ENCODE assay signal across 11 mouse cellular contexts in the genomic region with DNA sequence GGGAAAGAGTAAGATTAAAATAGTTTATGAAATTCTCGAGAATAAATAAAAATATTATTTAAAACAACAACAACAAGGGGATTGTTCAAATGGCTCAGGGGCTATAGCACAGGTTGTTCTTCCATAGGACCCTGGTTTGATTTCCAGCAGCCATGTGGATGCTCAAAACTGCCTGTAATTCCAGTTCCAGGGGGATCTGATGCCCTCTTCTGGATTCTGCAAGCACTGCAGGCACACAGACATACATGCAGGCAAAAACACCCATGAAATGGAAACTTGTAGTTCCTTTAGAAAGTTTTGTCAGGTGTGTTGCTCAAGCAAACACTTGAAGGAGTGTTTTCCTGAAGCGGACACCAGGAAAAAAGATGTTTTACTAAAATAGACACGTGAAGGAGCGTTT. TPM values are rescaled to one million over a fixed set of nuclear protein-coding genes. Genes with fewer than 3 reads are reported as not detected.
DNase-seq lines count a peak whose midpoint lies in the region; ATAC-seq and TF ChIP-seq lines count a peak whose summit lies in the region.
"Had no signal": no experiment of that assay in that cellular context is flagged by ENCODE, and none has a peak within 500 bp of the region (broad histone marks: within the 10 kb centered on the region; RNA-seq: fewer than 3 reads in every experiment).

No protein-coding gene starts in this region.

- peaks cover 4% of the 10 kb centered on the region; the same call in 1 of the 2 replicates for H3K4me1 ChIP-seq in limb, embryonic 15.5 days
- H3K4me1 ChIP-seq in limb, embryonic 10.5 days = no peaks in the 10 kb centered on the region
- H3K4me1 ChIP-seq in ES-E14 (ENCODE audit: control insufficient read depth in 2 of 2, insufficient read depth in 2 of 2, low read length in 2 of 2, poor library complexity in 1 of 2) = no peaks in the 10 kb centered on the region
- H3K4me1 ChIP-seq: embryonic facial prominence, embryonic 10.5 days; stomach, embryonic 15.5 days had no signal

- H3K9me3 ChIP-seq in limb, embryonic 15.5 days = no peaks in the 10 kb centered on the region
- no peaks in the 10 kb centered on the region for H3K9me3 ChIP-seq in limb, embryonic 10.5 days (replicated peaks)
- peaks cover 9% of the 10 kb centered on the region for H3K9me3 ChIP-seq in ES-E14 (ENCODE audit: control insufficient read depth, insufficient read depth, low read depth, low read length)
- H3K9me3 ChIP-seq: embryonic facial prominence, embryonic 10.5 days; stomach, embryonic 15.5 days had no signal

- H3K4me2 ChIP-seq in limb, embryonic 15.5 days = no peak overlapping the region
- H3K4me2 ChIP-seq: stomach, embryonic 15.5 days had no signal

- in situ Hi-C loops in ES-E14 (cut with MboI; ENCODE audit: low sequenced_read_pairs in 2 of 2, unreplicated experiment in 2 of 2) = no loop called here

- no peaks in the 10 kb centered on the region for H3K27me3 ChIP-seq in limb, embryonic 15.5 days
- H3K27me3 ChIP-seq in limb, embryonic 10.5 days (ENCODE audit: low read depth, poor library complexity, severe bottlenecking) = no peaks in the 10 kb centered on the region
- H3K27me3 ChIP-seq: stomach, embryonic 15.5 days had no signal

- ATAC-seq in limb, embryonic 15.5 days (ENCODE audit: insufficient number of reproducible peaks, low FRiP score, low TSS enrichment, low read depth) = no peak
- ATAC-seq: midbrain, embryonic 16.5 days had no signal

- peak; percentile 30 to 41 for DNase-seq in cerebellum, postnatal 14 days
- DNase-seq in cerebellum, adult 9-11 months = no peak
- DNase-seq in limb, embryonic 10.5 days (ENCODE audit: low spot score) = no peak
- peak; percentile 36 for DNase-seq in ES-E14 (ENCODE audit: low read depth, low spot score)
- DNase-seq in lung, postnatal 36 days = peak; percentile 27
- no peak for DNase-seq in left cerebral cortex, adult 11 months (ENCODE audit: low spot score)
- no peak for DNase-seq in right cerebral cortex, postnatal 36 days (ENCODE audit: low spot score in 2 of 2)

- no peaks in the 10 kb centered on the region for H3K36me3 ChIP-seq in limb, embryonic 15.5 days
- no peaks in the 10 kb centered on the region for H3K36me3 ChIP-seq in limb, embryonic 10.5 days
- H3K36me3 ChIP-seq in ES-E14 (ENCODE audit: control insufficient read depth, insufficient read depth, low read length, poor library complexity, severe bottlenecking) = no peaks in the 10 kb centered on the region
- H3K36me3 ChIP-seq: embryonic facial prominence, embryonic 10.5 days; stomach, embryonic 15.5 days had no signal

- 64% methylated on average over 4 of the region's 4 CpGs for WGBS in limb, embryonic 15.5 days
- WGBS in limb, embryonic 10.5 days = 71% methylated on average over 4 of the region's 4 CpGs

- no peak overlapping the region for H3K4me3 ChIP-seq in limb, embryonic 15.5 days
- no peak overlapping the region for H3K4me3 ChIP-seq in limb, embryonic 10.5 days
- H3K4me3 ChIP-seq in ES-E14 (ENCODE audit: insufficient read depth in 1 of 2, low read depth in 1 of 2, low read length in 2 of 2, poor library complexity in 1 of 2, severe bottlenecking in 1 of 2) = no peak overlapping the region
- H3K4me3 ChIP-seq: embryonic facial prominence, embryonic 10.5 days; stomach, embryonic 15.5 days had no signal

- peak overlapping the region; percentile 27; the same call in 1 of the 2 replicates for H3K27ac ChIP-seq in limb, embryonic 15.5 days
- H3K27ac ChIP-seq in limb, embryonic 10.5 days = no peak overlapping the region
- H3K27ac ChIP-seq in ES-E14 (ENCODE audit: insufficient read depth, low read depth, low read length, poor library complexity, severe bottlenecking) = no peak overlapping the region
- H3K27ac ChIP-seq: embryonic facial prominence, embryonic 10.5 days; stomach, embryonic 15.5 days had no signal

- H3K9ac ChIP-seq in limb, embryonic 15.5 days = no peak overlapping the region
- no peak overlapping the region for H3K9ac ChIP-seq in ES-E14 (ENCODE audit: insufficient read depth, low read depth, low read length, poor library complexity, severe bottlenecking)
- H3K9ac ChIP-seq: stomach, embryonic 15.5 days had no signal

TF ChIP-seq in ES-E14, 5 proteins besides CTCF, POLR2A, EP300 and RAD21:
- TF ChIP-seq ZC3H11A (IDR thresholded peaks at IDR 0.05; ENCODE audit: borderline replicate concordance, low read depth, low read length) (no peak), HCFC1 (IDR thresholded peaks at IDR 0.05; ENCODE audit: borderline replicate concordance, insufficient read depth, low read length) (no peak), CHD2 (IDR thresholded peaks at IDR 0.05; ENCODE audit: low read depth, low read length) (no peak), ZNF384 (IDR thresholded peaks at IDR 0.05; ENCODE audit: low read depth, low read length) (no peak), MAFK (IDR thresholded peaks at IDR 0.05; ENCODE audit: insufficient read depth, low read depth, low read length) (no peak)
TF ChIP-seq in ES-E14: peak in this region for 0.

RNA-seq across cellular contexts. Expression of gene Ccnf, which starts 31.4 kb away (rescaled TPM):
- polyA plus RNA-seq in limb, embryonic 15.5 days (2015; fragmentation: Nextera tagmentation; extraction: Ambion mirVana) = 45.0 and 47.9 TPM in 2 replicates
- 117 and 120 TPM in 2 replicates for polyA plus RNA-seq in limb, embryonic 10.5 days (2016; fragmentation: Nextera tagmentation; extraction: Ambion mirVana)
- total RNA-seq in ES-E14 (2012; rRNA removed) = 143 and 239 TPM in 2 replicates

Comparison
In these comparisons a context has a peak if more than half of its experiments do, and no peak if none do; other contexts are left out.
1. DNase-seq: peak in cerebellum, postnatal 14 days (2 of 2), ES-E14 (single experiment) and lung, postnatal 36 days (single experiment); none in cerebellum, adult 9-11 months (single experiment), limb, embryonic 10.5 days (single experiment), left cerebral cortex, adult 11 months (single experiment) and right cerebral cortex, postnatal 36 days (0 of 2).